Comparison of ENCODE assay signal across 1 mouse cellular context in the genomic region with DNA sequence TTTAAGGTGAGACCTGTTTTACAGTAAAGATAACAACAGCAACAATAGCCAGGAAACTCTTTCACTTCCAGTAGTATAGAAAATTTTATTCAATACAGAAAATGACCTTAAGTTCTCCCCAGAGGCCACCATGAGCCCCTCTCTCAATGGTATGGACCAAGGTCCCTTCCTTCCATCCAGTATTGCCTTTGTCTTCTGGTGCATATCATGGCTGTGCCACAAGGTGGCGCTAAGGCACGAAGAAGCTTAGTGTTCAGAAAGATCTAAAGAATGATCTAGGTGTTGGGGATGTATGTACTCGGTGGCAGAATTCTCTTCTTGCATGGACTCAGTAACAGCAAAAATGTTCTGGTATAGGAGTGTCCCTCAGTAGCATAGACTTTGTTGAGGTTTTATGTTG. TPM values are rescaled to one million over a fixed set of nuclear protein-coding genes. Genes with fewer than 3 reads are reported as not detected.
"Had no signal": no experiment of that assay in that cellular context is flagged by ENCODE, and none has a peak within 500 bp of the region (broad histone marks: within the 10 kb centered on the region; RNA-seq: fewer than 3 reads in every experiment).

No protein-coding gene starts in this region.

RNA-seq across cellular contexts. Expression of a gene that starts 11.2 kb away (rescaled TPM):
- total RNA-seq: neutrophil, adult 5-6 weeks had no signal

RNA-seq across cellular contexts. Expression of a gene that starts 21.8 kb away (rescaled TPM):
- total RNA-seq: neutrophil, adult 5-6 weeks had no signal
